Mouse (Mus musculus): ENCODE data around the gene Glmp.

DNA sequence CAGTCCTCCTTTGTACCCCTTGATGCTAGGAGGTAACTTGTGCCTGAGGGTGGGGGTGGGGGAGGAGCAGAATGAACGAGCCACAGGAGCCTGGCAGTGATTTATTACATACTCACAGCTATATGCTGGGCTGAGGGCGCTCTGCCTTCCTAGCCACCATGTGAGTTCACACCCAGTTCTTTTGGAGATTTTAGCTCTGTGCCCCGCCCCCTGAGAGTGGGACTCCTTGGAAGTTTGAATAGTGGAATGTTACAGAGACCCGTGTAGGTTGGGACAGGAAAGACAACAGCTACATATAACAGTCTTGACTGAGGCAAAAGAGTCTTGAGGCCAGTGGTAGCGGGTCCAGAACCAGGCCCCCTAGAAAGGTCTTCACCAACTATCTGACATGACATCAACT, 4.1 kb downstream of the Glmp start:
- TF ChIP-seq CTCF (IDR thresholded peaks at IDR 0.05; ENCODE audit: borderline replicate concordance, extremely low read depth, insufficient read depth, insufficient read length), result no peak
- no peak for TF ChIP-seq POLR2A (IDR thresholded peaks at IDR 0.05; ENCODE audit: borderline replicate concordance, extremely low read depth, insufficient read depth, insufficient read length, poor library complexity, severe bottlenecking)
